ENCODE assay signal across 14 mouse cellular contexts in the genomic region with DNA sequence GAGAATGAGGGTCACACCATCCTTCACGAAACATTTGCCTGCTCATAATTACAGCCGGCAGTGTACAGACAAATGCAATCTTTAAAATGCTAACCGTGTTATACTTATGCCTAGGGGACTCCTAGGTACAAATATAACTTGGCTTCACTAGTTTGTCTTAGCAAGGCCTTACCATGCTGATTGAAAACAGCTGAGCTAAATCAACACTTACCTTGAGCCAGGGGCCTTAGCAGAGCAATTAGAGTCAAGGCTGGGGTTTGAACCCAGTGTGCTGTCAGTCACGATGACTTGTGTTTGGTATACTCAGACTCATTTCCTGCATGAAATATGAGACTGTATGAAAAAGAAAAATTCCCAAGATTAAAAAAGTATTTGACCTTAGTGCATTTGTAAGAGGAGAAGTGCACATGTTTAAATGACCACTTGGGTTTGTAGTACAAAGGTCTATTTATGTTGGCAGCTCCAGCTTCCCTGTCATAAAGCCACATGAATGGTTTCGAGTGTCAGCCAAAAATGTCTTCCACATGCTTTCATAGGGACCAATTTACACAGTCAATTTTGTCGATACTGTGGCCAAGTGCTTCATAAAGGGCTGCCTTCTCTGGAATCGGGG.
DNase-seq lines count a peak whose midpoint lies in the region; ATAC-seq and TF ChIP-seq lines count a peak whose summit lies in the region.
"Had no signal": no experiment of that assay in that cellular context is flagged by ENCODE, and none has a peak within 500 bp of the region (broad histone marks: within the 10 kb centered on the region; RNA-seq: fewer than 3 reads in every experiment).

No protein-coding gene starts in this region.

- peak overlapping the region; percentile 53; the same call in 1 of the 2 replicates for H3K27ac ChIP-seq in embryonic fibroblast, embryonic 13.5 days (ENCODE audit: insufficient read depth, low read length)
- H3K27ac ChIP-seq in limb, embryonic 13.5 days: no peak overlapping the region
- H3K27ac ChIP-seq: lung, embryonic 15.5 days; neural tube, embryonic 12.5 days had no signal

- TF ChIP-seq POLR2A in embryonic fibroblast, embryonic 13.5 days (IDR thresholded peaks at IDR 0.05; ENCODE audit: low read depth, low read length): 0 out of 2 replicates have a peak, but pooled peaks have one; percentile 14

- H3K9ac ChIP-seq in limb, embryonic 13.5 days: no peak overlapping the region
- H3K9ac ChIP-seq: lung, embryonic 15.5 days; neural tube, embryonic 12.5 days had no signal

- H3K4me3 ChIP-seq in embryonic fibroblast, embryonic 13.5 days (ENCODE audit: insufficient read depth, low read length): no peak overlapping the region
- H3K4me3 ChIP-seq in limb, embryonic 13.5 days: no peak overlapping the region
- H3K4me3 ChIP-seq: lung, embryonic 15.5 days; neural tube, embryonic 12.5 days had no signal

- intact Hi-C loops in heart, postnatal 14 days (cut with DNase I): no loop called here

- H3K27me3 ChIP-seq in limb, embryonic 13.5 days: no peaks in the 10 kb centered on the region
- H3K27me3 ChIP-seq: lung, embryonic 15.5 days; neural tube, embryonic 12.5 days; Patski had no signal

- no peaks in the 10 kb centered on the region for H3K9me3 ChIP-seq in limb, embryonic 13.5 days
- H3K9me3 ChIP-seq: lung, embryonic 15.5 days; neural tube, embryonic 12.5 days had no signal

- DNase-seq in heart, adult 18-20 months: peak; percentile 2
- no peak for DNase-seq in heart, postnatal 14 days
- peak; percentile 47 for DNase-seq in NIH3T3 (ENCODE audit: low read depth)
- DNase-seq in adrenal gland, adult 8-10 months: no peak
- no peak for DNase-seq in cerebellum, postnatal 36 days
- DNase-seq: B cell, adult 2 months; heart, postnatal 4 days; right cerebral cortex, postnatal 25 days had no signal

- peak; percentile 95 for ATAC-seq in limb, embryonic 13.5 days (ENCODE audit: low FRiP score, low read depth)
- ATAC-seq in erythroid progenitor cell, adult 5-6 weeks (replicated peaks; ENCODE audit: low FRiP score, poor library complexity, severe bottlenecking): no peak
- ATAC-seq: Patski had no signal

- 11% methylated on average over 7 of the region's 7 CpGs for WGBS in limb, embryonic 13.5 days

- H3K4me2 ChIP-seq in limb, embryonic 13.5 days (replicated peaks): no peak overlapping the region
- H3K4me2 ChIP-seq: lung, embryonic 15.5 days; neural tube, embryonic 12.5 days had no signal

- no peaks in the 10 kb centered on the region for H3K36me3 ChIP-seq in limb, embryonic 13.5 days
- H3K36me3 ChIP-seq: lung, embryonic 15.5 days; neural tube, embryonic 12.5 days had no signal

- 0 out of 2 replicates have a peak, but pooled peaks cover 2% of the 10 kb centered on the region for H3K4me1 ChIP-seq in embryonic fibroblast, embryonic 13.5 days (ENCODE audit: control insufficient read depth, insufficient read depth, low read length)
- H3K4me1 ChIP-seq in limb, embryonic 13.5 days: peaks cover 8% of the 10 kb centered on the region; the same call in 1 of the 2 replicates
- H3K4me1 ChIP-seq: lung, embryonic 15.5 days; neural tube, embryonic 12.5 days had no signal

- no peak for TF ChIP-seq CTCF in embryonic fibroblast, embryonic 13.5 days (IDR thresholded peaks at IDR 0.05; ENCODE audit: borderline replicate concordance, insufficient read depth, low read length)

Comparison
In these comparisons a context has a peak if more than half of its experiments do, and no peak if none do; other contexts are left out.
1. DNase-seq: peak in heart, adult 18-20 months (2 of 2) and NIH3T3 (single experiment); none in heart, postnatal 14 days (0 of 2), adrenal gland, adult 8-10 months (single experiment) and cerebellum, postnatal 36 days (0 of 2).